Mouse (Mus musculus) retina, embryonic 14.5 days (tissue): ENCODE measurements around the gene Adad1.

Source experiments
- DNase-seq: peaks from one replicate; pipeline ENCODE4 v3.0.0-alpha.2; 2015; ENCODE audit warnings: low spot score

The Adad1 gene

DNA sequence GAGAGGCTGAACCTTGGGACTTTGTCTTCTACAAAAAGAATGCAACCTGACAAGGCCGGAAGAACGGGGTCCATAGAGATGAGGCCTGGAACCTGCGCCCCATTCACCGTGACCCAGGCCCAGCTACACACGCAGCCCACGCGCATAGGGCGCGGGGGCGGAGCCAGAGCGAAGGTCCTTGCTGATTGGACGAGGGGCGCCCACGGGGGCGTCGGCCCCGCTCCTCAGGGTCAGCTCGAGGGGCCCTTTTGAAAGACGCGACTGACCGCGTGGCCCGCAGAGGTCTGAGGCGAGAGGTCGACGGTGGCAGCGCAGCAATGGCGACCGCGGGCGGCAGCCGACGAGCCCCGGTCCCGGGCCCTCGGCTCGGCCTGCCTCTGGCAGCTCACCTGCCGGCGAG lies at the start of gene Adad1:
Adad1 (plus strand) TSS at position 122 of the 400 bp plus-strand sequence.
- DNase-seq, result no peak

DNA sequence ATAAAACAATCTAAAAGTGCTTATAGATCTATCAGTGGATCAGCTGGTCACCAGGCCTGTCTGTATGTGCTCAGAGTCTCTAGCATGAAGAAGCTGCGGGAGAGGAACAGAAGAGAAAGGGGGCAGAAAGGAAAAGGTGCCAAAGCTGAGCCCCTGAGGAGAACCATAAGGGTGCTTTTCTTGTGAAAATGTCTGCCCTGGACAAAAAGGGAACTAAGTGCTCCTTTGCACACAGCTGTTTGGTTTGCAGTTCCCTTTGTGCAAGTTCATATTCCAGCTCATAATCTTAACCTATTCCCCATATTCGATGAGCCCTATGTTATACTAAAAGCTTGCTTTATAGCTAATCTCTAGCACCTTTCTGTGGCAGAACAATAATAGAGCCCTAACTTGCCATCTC lies 25.3 kb upstream of the Adad1 start:
- no peak for DNase-seq

DNA sequence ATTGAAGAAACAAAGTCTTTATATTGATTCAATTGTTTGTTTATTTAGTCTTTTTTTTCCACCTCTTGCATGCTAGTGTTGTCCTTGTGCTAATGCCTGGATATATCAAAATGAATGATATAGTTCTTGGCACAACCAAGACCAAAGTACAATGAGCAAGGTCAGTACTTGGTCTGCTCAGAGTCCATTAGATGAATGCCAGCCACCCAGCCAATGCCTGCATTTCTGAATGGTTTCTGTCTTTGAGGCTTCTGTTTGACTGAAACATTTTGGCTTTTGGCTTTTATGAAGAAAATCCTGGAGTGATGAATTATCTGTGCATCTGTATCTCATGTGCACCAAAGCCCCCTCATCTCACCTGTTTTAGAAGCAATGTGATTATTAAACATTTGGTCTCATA lies 23.5 kb upstream of the Adad1 start:
- DNase-seq, result no peak

DNA sequence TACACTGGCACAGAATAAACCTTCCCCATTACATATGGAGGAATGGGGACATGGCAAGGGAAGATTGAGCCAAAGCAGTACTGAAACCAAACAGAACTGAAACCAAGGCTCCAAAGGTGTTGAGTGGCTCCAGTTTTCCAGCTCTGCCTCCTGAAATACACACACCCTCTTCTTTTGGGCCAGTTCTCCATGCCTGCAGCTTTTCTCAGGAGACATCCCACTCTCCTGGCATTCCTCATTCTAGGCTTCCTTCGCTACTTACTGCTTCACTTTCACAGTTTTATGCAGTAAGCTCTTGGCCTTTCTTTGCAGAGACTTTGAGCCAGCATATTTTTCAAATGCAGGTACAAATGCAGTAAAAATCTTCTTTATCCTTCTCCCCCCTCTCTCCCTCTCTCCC lies 11.8 kb upstream of the Adad1 start:
- DNase-seq, result no peak

DNA sequence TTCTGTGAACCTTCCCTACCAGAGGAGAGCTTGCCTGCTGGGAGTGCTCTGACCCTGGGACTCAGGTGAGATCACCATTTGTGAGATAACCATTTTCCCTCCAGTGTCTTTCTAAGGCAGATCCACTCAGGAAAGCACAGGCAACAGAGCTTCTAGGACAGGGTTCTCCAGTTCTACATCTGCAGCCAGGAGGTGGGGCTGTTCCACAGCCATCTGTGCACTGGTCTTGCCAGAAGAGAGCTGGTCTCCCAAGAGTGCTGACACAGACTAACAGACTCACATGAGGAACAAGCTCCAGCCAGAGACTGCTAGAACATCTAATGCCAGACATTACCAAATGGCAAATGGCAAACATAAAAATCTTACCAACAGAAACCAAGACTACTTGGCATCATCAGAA lies 9.9 kb downstream of the Adad1 start:
- DNase-seq, result no peak

DNA sequence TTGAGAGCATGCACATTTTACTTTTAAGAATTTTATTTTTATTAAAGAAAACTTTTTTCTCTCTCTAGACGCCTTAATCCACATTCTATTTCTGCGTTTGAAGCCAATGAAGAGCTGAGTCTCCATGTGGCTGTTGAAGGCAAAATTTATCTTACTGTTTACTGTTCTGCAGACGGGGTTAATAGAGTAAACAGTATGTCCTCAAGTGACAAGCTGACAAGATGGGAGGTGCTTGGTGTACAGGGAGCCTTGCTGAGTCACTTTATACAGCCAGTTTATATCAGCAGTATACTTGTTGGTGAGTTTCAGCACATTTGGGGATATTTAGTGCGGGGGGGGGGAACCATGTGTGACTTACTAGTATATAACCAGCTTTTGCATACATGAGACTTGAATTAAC lies 21.5 kb downstream of the Adad1 start:
- DNase-seq, result no peak

DNA sequence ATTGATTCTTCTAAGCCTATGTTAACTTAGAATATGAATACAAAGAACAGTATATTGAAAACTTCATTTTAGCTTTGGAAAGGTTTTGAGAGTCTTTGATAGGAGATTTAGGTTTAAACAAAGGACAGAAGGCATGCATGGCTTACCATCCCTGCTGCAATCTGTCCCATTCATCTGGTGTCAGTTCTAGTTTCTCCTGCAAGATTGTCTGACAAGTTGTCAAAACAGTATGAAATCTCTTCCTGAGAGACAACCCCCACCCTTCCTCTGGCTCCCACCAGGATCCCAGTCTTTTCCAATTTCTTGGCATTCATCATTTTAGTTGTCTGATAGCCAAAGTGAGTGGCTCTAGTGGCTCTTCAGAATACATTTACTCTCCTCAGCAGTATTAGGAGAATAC lies 27.4 kb downstream of the Adad1 start:
- DNase-seq, result no peak

DNA sequence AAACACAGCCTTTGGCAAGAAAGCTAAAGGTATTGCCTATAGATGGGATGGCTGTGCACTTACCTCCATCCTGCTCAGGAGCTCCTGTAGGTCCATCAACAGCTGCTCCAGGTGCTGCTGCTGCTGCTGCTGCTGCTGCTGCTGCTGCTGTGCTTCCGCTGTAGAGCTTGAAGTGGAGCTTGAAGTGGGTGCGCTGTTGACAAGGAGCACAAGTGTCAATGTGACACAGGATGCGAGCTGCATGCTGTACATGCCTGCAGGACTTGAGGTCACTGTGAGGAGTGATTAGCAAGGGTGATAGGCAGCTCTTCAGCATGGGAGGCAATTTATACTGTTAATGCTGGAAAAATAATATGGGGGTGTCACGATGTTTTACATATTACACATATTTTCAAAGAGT lies 62.3 kb downstream of the Adad1 start, which contains the start of gene Il2:
Il2 (minus strand) TSS at position 305 of the 400 bp plus-strand sequence.
- no peak for DNase-seq

DNA sequence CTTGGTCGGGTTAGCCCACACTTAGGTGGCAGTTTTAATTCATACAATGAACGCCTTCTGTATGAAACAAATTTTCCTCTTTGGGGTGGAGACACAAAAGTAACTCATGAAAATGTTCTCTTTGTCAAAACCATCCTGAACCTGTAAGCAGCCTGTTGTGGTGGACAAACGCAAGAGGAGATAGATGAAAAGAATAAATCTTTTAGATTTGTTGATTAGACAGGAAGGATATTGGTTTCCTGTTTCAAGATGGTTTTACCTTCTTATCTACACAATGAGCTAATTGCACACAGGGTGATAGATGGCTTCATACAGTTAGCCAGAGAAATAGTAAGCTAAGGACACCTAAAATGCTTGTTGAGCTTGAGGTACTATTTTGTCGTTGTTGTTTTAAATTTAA lies 62.8 kb downstream of the Adad1 start:
- DNase-seq, result no peak

DNA sequence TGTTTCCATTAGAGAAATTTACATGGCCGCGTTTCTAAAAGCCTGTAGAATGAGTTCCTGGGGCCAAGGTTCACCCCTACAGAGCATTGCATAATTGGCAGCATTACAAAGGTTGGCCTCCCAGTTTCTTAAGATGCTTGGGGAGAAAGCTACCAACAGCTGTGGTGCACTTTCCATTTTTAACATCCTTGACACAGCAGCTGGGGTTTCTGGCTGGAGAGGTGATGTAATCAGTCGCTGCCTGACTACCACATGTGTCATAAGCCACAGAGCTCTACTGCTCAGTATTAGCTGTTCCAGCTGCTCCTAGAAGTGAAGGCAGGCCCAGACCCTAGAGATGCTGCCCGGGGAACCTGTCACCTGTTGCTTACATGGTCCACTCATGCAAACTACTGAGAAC lies 64.9 kb downstream of the Adad1 start:
- DNase-seq, result no peak

DNA sequence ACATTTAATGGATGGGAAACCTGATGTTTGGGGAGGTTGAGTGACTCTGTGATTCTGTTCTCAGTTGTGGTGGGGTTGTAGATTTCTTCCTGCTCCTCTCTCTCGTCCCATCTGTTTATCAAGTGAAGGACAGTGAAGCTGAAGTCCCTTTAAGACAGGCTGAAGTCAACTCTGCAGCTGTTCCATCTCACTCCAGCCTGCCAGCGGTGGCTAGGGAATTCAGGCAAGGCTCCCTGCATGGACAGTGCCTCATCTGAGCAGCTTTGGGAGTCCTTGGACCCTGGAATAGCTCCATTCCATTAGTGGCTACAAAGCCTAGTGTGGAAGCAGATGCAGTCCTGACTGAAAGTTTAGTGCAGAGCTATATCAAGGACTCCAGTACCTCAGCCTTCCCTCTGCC lies 65.7 kb downstream of the Adad1 start:
- no peak for DNase-seq

DNA sequence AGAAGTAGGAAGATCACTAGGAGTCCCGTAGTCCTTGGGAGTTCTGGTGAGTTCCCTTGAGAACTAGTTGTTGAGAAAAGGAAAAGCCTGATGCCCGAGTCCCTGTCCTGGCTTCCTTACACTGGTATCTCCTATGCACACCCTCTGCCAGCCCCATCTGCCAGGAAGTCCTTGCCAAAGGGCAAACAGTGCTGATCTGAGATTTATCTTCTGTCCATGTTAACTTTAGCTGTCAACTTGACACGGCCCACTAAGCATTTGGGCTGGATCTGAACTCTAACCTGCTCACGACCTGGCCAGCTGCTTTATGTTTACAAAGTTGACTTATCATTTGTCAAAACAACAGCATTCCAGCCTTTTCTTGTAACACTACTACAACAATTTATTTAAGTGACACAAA lies 73.9 kb downstream of the Adad1 start:
- DNase-seq, result no peak

DNA sequence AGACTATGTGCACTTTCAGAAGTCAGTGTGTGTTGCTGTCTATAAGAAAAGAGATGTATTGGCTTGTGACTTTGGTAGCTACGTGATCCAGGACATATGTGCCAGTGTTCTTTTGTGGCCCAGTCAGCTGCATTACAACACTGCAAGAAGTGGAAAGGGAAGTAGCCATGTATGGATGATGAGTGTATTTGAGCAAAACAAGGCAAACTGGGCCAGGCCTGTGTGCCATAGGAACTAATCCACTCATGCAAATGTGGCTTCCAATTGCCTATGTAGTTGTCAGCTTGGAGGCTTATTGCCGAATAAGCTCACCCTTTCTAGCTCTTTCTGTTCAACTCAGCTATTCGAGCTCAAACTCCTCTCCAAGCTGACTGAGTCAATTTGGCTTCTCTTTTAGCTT lies 75.9 kb downstream of the Adad1 start:
- DNase-seq, result no peak

DNA sequence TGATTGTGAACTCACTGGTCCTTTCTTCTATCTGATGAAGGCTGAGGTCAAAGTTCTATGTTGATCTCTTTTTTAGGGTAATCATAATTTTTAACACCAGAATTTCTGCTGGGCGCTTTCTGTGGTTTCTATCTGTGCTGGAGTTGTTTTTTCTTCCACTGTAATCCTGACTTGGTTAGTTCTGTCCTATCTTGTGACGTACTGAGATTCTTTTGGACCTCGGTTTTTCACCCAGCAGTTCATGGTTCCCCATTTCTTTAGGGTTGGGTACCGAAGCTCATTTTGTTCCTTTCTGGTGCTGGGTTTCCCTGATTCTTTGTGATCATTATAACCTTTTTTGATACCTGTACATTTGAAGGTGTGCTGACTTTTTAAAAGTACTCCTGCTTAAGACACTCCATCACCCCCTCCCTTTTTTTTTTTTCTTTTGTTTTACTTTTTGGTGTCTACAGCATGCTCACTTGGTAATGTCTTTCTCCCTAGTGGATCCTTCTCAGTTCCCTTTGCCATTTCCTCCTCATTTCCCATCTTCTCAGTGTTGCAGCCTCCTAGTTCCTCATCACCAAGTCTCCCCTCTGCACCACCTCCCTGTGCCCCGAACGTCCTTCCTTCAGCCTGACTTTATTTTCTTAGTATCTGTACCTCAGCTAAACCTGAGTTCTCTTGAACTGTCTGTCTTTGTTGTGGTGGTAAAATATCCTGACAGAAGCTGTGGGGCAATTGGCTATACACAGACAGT lies 77.0 kb downstream of the Adad1 start:
- no peak for DNase-seq

DNA sequence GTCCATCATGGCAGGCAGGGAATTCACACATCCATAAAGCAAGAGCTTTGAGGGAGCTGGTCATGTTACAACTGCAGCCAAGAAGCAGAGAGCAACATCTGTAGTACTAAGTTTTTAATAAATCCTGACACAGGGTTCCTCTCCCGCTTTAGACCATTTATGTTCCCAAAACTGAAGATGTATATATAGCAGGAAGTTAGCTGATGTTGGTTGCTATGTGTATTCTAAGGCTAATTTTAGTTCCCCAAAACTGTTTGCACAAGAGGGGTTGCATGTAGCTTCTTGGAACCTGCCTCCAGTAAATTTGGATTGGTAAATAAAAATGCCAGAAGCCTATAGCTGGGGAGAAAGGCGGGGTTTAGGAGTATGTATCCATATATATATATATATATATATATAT lies 78.5 kb downstream of the Adad1 start:
- no peak for DNase-seq

DNA sequence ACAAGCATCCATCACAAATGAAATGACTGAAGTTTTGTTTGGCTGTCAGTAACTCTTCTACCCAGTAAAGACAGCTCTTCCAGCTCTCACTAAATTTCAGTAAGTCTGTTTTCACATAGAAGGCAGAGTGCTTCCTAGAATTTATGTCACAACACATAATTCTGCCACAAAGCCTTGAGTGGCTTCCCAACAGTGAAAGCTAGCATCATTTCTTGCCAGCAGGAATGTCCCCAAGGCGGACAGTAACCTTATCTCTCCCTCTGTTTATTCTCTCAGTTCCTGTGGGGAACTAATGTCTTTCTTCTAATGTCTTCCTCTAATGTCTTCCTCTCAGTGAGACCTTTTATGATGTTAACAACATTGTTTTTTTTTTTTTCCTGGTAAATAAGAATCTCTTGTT lies 81.7 kb downstream of the Adad1 start:
- no peak for DNase-seq

DNA sequence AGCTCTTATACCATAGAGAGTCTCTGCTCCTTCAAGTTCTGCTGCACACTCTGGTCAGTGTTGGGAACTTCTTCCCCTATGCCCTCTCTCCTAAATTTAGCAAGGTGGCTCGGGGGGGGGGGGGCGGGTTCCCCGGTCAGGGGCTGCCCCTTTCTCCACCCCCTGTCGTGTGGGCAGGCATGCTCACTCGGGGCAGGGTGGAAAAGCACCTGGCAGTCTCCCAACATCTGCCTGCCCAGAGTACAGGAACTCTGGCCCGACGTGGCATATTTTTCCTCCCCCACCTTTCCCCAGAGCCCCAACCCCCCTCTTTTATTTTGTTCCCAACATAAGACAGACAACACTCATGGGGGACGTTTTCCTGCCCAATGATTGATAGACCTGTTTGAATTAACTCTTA lies 83.1 kb downstream of the Adad1 start:
- no peak for DNase-seq

DNA sequence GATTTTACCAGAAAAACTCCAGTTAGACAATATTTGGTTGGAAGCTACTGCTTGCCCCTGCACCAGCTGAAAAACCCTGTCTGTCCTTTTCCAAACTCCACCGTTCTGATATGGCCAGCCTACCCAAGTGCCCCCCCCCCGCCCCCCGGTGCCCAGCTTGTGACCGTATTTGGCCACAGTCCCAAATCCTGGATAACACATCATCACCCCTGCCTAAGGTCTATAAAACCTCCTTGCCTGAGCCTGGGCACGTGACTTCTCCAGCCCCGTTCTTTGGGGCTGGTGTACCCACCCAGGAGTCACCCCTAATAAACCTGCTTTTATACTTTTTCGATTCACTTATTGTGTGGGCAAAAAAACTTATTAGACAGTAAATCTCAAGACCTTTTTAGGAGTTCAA lies 83.5 kb downstream of the Adad1 start:
- no peak for DNase-seq

DNA sequence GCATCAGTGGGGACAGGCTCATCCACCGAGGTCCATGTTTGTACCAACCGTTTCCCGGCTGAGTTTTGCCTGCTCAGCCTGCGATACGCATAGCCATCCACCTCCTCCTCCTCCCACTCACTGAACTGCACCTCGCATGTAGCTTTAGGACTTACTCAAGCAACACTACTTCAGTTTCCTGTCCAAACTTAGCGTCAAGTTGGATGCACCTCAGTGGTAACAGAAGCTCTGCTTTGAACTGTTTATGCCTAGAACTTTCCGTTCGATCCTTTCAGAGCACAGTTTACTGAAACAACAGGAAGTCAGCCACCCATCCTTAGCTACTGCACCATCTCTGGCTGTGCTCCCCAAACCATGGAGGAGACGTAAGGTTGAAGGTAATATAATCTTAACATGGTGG lies 88.9 kb downstream of the Adad1 start:
- no peak for DNase-seq

DNA sequence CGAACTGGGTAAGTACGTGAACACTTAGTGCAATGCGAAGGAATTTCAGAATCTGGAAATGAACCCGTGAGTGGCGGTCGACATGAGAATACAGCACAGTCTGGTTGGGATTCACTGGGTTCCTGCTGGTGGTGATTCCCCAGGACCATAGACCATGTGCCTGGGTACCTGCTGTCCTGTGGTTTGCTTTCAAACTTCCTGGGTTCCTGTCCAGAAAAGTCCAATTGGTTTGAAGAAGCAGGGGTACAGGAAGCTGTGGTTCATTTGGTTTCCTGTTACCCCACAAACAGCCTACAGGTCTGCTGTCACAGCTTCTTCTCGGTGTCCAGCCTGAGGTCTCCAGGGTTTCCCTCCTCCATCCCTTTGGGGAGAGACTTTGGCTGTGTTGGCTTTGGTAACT lies 89.7 kb downstream of the Adad1 start:
- DNase-seq, result no peak

DNA sequence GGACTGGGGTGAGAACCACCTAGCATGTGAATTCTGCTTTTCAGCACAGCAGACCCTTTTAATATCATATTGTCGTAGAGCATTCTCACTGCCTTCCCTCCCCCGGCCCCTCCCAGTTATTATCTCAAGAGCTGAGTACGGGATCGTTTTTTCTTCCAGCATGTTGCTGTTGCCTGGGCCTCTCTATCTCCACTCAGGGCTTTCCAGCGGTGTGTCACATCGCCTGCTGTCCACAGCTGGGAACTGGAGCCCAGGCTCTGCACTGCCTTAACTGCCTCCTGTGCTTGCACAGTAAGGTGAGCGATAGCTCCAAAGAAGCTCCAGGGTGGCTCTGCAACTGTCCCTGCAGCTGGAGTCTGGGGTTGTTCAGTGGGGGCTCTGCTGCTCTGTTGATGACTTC lies 91.1 kb downstream of the Adad1 start:
- DNase-seq, result no peak

DNA sequence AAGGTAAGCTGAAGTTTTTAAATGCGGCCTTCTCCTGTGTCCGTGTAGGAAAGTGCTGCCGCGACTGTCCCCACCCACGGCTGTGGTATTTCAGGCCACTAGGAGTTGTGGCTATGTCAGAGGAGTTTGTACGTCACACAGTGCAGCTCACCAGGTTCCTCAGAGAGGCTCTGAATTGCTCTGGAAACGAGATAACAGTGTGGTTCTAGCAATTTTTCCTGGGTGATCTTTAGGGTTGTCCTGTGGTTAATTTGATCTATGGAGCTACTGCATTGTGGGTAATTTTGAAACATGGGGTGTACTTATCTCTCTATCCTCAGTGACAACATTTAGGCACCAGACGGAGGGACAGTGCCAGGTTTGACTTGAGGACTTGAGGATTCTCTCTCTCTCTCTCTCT lies 93.8 kb downstream of the Adad1 start:
- no peak for DNase-seq

DNA sequence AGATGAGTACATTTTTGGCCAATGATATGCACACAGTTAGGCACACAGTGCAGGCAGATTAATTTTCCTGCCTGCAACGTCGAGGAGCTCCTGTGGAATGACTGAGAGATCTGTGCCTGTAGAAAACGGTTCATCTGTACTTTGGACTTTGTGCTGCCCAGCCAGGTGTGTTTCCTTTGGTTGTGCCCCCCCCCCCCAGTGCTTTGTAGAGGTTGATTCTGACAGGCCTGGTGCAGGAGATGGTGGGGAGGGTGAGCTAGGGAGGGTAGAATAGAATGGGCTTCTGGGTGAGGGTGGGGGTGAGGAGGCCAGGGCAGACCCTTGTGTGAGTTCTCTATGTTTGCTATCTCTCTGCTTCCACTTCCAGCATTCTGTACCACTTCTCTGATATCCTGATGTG lies 94.9 kb downstream of the Adad1 start:
- no peak for DNase-seq

DNA sequence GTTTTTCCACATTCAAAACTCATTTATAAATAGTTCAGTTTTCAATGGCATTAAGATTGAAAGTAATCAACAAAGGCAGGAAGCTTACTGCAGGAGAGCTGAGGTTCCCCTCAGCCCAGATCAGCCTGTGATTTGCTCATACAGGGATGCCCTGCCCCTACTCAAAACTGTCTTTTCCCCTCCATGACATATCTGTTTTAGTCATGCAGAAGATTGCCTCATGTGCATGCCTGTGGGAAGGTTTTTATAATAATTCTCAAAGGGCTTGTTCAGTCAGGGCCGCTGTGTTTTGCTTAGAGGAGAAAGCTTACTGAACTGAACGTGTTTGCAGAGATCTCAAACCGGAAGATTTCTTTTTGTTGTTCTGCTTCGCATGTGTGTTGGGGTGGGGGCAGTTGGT lies 97.8 kb downstream of the Adad1 start:
- DNase-seq, result no peak

DNA sequence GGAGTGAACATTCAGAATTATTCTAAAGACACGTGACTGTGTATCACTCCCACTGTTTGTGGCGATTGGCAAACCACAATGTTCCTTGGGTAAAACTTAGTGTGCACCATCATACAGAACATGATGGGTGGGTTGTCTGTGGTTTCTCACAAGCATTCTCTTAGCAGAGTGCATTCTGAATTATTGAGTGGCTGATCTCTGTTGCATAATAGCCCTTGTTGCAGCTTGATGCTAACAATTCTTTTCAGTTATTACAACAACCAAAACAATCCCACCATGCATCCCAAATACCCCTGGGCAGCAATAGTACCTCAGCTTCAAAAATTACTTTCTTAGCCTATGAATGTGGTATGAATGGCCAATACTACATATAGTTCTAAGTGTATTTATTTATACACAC lies 106.0 kb downstream of the Adad1 start:
- no peak for DNase-seq
